Mouse (Mus musculus): ENCODE results near the gene Ankrd33b.

Gene Ankrd33b

DNA sequence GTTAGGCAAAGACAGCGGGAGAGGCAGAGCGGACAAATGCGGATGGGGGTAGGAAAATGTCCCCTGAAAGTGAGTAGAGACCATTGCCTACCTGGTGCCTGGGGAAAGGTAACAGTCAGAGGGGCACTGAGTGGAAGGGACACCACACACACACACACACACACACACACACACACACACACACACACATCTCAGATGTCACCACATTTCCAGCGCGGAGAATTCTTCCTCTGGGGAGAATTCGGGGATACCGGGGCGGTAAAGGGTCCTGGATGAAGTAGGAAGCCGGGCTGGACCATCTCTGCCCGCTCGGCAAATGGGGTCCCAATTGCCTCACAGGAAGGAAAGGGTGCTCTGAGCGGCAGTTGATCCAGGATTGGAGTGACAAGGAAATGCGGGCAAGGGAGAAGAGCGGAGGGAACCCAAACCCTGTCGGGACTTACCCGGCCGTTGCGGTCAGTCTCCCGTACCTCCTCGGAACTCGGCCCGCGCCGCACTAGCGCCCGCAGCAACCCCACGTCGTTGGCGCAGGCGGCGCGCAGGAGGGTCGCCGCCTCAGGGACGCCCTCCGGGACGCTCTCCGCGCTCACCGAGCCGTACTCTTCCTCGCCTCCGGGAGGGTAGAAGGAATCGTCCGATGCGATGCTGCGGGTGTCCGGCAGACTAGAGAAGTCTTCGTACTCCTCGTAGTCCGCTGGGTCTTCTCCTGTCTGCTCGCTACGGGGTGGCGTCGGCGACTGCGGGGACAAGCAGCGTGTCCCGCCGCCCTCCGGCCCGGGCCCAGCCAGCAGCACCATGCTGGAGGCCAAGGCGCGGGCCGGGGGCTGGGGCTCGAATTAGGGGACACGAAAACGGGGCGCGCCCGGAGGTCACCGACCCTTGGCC, 688 bp downstream of the Ankrd33b start:
- DNase-seq = no peak

DNA sequence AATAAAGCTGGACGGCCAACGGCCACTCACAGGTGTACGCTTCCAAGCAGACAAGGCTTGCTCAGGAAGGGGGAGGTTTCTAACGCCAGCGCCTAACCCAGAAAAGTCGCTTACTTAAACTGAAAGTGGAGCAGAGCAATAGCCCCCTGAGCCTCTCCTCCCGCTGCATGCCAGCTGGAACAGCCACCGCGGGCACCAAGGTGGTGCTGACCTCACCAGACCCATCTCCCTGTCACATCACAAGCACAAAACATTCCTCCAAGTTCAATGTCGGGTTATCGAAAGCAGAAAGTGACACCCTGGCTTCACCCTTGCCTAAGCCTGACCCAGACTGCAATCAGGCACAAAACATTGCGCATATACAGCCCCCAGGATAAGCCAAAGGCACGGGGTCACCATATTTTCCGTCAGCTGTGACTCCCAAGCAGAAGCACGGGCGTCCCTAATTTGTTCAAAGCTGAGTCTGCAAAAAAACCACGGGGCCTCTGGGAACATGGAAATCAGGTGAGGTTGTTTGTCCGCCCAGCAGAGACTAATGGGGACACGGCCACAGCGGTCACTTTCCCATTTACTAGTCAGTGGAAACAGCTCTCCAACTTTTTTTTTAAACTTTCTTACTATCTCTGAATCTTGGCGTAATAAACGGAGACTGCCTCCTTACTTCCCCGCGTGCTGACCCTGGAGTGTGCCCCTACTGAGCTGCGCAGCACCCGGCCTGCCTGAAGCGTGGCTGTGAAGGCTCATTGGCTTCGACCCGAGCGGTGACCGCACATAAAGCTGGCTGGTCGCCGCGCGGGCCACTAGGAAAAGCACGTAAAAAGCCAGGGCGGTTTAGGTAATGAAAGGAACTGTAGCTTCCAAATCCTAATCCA, 1.6 kb downstream of the Ankrd33b start:
- DNase-seq = no peak

GRCm38 (mm10) chr15:31365041-31365719, 2.3 kb downstream of the Ankrd33b start:
- no peak for DNase-seq

- DNase-seq = no peak
Measured at GRCm38 (mm10) chr15:31364396-31364795, 3.1 kb downstream of the Ankrd33b start.

DNA sequence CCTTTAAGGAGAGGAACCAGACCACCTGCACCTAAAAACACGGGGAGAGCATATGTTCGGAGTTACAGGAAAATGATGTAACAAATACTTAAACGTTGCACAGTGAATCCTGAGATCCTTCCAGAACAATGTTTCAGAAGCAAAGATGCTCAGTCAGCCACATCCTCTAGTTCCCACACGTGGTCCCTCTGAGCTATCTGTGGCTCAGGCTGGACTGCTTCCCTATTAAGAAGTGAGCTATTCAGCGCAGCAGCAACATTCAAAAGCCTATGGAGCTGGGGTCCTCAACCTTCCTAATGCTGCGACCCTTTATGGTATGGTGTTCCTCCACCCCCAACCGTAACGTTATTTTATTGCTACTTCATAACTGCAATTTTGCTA, 3.6 kb downstream of the Ankrd33b start:
- DNase-seq = no peak

- no peak for DNase-seq
Measured at GRCm38 (mm10) chr15:31363241-31363980, 4.1 kb downstream of the Ankrd33b start.

DNA sequence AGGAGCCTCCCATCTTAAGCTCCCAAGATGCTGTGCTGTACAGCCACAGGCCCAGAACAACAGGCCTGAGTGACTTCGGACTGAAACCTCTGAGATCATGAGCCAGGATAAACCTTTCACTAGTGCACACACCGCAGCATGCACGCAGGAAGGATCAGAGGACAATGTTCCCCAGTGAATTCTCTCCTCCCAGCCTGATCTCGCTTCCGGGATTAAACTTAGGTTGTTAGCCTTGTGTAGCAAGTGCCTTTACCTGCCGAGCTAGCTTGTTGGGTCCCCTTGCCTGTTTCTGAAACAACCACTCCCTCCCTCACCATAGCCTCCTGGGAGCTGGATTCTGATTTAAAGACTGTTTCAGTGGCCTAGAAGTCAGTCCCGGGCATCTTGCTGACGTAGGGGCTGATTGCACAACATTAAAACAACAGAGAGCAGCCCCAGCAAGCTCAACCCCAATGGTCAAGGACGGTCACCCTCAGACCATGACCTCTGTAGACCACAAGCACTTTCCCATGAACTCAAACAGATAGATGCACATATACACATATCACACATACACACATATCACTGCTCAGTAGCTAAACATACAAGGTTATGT, 6.2 kb downstream of the Ankrd33b start:
- DNase-seq = no peak

DNA sequence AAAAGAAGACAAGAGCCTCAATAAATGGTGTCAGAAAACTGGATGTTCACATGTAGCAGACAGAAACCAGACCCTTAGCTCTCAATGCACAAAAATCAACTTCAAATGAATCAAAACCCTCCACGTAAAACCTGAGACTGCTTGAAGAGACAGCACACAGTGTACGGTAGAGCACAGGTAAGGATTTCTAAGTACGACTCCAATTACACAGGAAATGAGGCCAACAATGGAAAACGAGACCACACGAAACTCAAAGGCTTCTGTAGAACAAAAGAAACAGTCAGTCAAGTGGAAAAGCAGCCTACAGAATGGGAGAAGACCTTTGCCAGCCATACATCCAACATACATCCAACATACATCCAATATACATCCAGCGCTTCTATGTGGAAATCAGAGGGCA, 6.9 kb downstream of the Ankrd33b start:
- no peak for DNase-seq

GRCm38 (mm10) chr15:31359805-31360204, 7.7 kb downstream of the Ankrd33b start:
- DNase-seq = no peak

GRCm38 (mm10) chr15:31352494-31353279, 14.8 kb downstream of the Ankrd33b start:
- DNase-seq = no peak

DNA sequence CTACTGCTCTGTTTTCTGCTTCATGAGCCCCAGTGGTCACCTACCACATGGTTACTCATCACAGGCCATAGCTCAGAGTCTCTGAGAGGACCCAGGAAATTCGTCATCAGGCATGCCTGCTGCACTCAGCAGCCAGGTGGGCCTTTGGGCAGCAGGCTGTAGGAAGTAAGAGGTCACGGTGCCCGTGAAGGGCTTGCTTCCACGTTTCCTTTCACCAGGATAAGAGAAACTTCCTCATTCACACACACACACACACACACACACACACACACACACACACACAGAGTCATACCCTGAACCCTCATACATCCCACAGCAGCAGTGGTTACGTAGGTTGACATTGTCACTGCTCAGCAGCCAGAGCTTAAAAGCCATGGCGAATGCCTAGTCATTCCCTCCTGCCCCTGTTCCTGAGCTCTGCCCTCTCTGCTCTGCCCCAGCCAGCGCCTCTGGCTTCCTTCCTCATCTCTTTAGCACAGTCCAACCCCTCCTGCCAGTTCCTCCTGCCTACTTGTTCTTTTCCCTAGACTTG, 17.6 kb downstream of the Ankrd33b start:
- no peak for DNase-seq

DNA sequence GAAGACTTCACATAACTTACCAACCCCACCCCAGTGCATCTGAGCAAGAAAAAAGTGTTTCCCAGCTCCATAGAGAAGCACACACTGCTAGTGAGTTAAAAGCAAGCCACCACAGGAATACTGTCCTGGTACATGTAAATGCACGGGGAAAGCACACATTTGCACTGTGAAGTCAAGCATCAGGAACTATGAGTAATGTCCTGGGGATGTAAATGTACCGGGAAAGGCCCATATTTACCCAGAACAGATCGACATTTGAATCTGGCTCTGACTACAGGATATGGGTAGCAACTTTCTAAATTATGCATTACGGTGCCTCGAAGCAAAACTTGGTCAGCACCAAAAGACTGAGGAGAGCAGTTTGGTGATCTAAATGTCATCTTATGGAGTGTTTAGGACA, 18.5 kb downstream of the Ankrd33b start:
- DNase-seq = no peak

DNA sequence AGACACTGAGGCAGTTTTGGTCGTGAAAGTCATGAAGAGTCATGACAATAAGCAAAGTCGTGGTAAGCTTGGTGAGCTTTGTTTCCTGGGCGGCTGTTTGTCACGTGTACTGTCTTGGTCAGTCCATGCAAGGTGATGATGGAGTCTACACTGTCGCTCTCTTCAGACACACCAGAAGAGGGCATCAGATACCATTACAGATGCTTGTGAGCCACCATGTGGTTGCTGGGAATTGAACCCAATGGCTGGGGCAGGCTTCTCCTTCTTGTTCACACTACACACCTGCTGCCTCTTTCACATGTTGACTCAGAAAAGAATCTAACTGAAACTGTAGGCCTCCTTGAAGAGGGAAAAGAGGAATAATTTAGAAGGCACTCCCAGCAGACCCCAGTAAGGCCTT, 19.3 kb downstream of the Ankrd33b start:
- no peak for DNase-seq

GRCm38 (mm10) chr15:31346508-31346907, 21.0 kb downstream of the Ankrd33b start:
- DNase-seq = no peak

DNA sequence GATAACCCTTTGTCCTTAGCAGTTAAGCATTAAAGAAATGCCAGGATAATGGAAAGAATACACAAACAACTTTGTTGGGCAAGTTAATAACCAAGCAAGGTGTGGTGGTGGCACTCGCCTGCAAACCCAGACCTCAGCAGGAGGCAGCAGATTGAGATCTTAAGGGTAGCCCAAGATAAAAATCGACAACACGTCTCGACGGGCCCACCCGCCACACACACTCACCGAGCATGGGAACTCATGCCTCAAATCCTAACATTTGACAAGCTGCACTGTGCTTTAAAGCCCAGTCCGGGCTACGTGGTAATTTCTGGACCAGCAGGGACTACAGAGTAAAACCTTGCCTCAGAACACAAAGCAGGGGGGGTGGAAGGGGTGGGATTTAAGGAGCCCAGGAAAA, 22.2 kb downstream of the Ankrd33b start:
- no peak for DNase-seq

GRCm38 (mm10) chr15:31344811-31345211, 22.7 kb downstream of the Ankrd33b start:
- no peak for DNase-seq

DNA sequence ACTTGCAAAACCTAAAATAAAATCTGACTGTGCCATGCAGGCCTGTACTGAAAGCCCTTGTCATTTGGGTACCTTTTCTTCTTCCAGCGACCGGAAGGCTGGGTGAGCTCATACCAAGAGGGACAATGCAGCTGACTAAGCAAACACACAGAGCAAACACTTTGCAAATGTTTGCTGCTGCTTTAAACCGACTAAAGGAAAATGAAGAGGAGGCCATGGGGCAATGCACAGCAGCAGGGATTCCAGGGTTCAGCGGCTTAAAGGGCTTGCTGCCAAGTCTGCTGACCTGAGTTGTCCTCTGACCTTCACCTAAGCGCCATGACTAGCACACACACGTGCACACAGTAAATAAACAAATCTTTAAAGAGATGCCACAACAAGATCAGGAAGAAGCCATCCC, 23.9 kb downstream of the Ankrd33b start:
- no peak for DNase-seq

DNA sequence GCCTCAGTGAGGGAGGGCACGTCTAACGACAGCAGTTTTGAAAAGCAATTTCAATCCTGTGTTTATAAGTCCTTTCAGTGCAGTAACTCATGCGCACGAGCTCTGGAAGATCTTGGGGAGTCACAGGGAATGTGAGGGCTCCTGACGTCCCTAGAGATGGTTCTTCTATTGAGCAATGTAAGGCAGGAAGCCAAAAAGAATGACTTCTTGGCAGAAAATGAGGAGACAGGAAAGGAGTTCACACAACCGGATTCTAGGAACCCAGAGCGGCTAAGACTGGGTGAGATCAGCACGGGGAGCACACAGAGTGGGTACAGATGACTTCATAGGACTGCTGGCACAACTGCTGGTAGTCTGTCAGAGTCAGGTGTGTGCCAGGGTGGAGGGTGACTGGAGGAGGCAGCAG, 25.0 kb downstream of the Ankrd33b start:
- no peak for DNase-seq

DNA sequence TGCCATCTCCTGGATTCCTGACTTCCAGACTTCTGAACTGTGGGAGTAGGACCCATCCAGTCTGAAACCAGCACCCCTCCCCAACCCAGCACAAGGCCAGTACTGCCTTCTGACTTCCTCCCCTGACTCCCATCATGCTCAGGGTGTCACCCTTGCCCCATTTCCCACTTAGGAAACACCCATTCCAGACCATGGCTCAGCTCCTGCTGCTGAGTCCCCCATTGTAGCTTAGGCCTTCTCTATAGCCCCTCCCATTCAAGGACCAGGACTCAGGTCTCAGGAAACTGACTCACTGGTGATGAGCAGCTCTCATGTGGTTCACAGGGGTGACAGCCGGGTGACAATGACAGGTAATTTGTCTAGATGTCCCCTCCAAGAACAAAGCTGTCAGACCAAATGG, 25.5 kb downstream of the Ankrd33b start:
- DNase-seq = no peak

DNA sequence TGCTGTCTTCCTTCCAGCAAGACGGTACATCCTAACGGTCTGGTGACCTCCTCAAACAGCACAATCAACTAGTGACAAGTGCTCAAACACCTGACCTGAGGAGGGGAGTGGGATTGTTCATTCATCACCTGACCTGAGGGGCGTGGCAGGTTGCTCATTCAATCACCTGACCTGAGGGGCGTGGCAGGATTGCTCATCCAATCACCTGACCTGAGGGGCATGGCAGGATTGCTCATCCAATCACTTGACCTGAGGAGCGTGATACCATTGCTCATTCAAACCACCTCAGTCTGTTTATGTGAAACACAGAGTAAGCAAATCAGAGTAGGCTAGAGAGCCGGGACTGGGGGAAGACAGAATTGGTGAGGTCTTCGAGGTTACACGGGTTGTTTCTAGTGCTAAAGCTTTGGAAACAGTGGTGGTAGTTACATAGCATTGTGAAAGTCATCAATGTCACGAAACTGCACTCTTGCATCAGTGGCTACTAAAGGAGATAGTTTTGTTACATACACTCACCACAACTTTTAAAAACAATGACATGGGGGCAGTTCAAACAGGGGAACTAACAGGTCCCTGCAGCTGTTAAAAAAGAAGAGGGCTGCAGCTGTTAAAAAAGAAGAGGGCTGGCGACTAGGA, 28.8 kb downstream of the Ankrd33b start:
- no peak for DNase-seq

DNA sequence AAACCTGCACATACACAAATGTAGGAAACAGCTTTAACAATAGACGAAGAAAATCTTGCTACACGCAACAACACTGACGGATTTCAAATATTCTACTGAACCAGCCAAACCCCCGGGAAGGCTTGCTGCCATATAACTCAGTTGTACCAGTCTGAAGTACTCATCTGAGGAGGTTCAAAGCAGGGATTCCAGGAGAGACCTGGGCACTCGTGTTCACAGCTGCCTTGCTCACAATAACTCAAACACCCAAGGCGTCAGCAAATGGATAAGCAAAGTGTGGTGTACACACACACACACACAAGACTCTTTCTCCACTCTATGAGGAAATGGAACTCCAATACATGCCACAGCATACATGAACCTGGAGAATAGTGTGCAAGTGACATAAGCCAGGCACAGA, 29.5 kb downstream of the Ankrd33b start:
- DNase-seq = no peak
